Mouse (Mus musculus) ovary, postnatal 36 days (tissue): Measurements from ENCODE around the gene Pip4p1.

Experiments
- DNase-seq: peaks from one replicate; pipeline ENCODE4 v3.0.0; 2022; ENCODE audit warnings: low spot score, mixed read lengths

Pip4p1 gene

GRCm38 (mm10) chr14:50892541-50893459 lies 37.9 kb downstream of the Pip4p1 start:
- DNase-seq = peak; percentile 54

- DNase-seq = no peak
Measured at GRCm38 (mm10) chr14:50892091-50892490, 38.6 kb downstream of the Pip4p1 start.

- no peak for DNase-seq
Measured at GRCm38 (mm10) chr14:50891621-50892020, 39.0 kb downstream of the Pip4p1 start.

- no peak for DNase-seq
Measured at GRCm38 (mm10) chr14:50876236-50876950, 54.3 kb downstream of the Pip4p1 start.
